Mouse (Mus musculus): ENCODE measurements at regions not wholly inside any gene's neighbourhood (a gene's known extent, or its start where the extent isn't known, plus 50 kb on each side); places are given as distances from the start of the nearest gene placed in this dataset.
"Not testable (repeated sequence)": the region's sequence is repeated elsewhere in the genome, so short reads cannot be mapped to it uniquely, and the experiment has no call there.

- no peak for DNase-seq (ENCODE audit: low read depth)
Observed at GRCm38 (mm10) chr8:15670722-15671121, 624.8 kb upstream of the BB014433 start.

GRCm38 (mm10) chr8:15670298-15670697 lies 624.4 kb upstream of the BB014433 start:
- DNase-seq (ENCODE audit: low read depth), result no peak

GRCm38 (mm10) chr8:15669515-15669914 lies 623.6 kb upstream of the BB014433 start:
- DNase-seq (ENCODE audit: low read depth), result no peak

- no peak for DNase-seq (ENCODE audit: low read depth)
Observed at GRCm38 (mm10) chr8:15660602-15661001, 614.7 kb upstream of the BB014433 start.

- DNase-seq (ENCODE audit: low read depth), result no peak
Observed at GRCm38 (mm10) chr8:15634769-15635366, 589.0 kb upstream of the BB014433 start.

GRCm38 (mm10) chr8:15628584-15628983 lies 582.7 kb upstream of the BB014433 start:
- no peak for DNase-seq (ENCODE audit: low read depth)

GRCm38 (mm10) chr8:15623602-15624392 lies 577.9 kb upstream of the BB014433 start:
- DNase-seq (ENCODE audit: low read depth), result not testable (repeated sequence)

- no peak for DNase-seq (ENCODE audit: low read depth)
Observed at GRCm38 (mm10) chr8:15610217-15610616, 564.3 kb upstream of the BB014433 start.

GRCm38 (mm10) chr8:15607598-15608215 lies 561.8 kb upstream of the BB014433 start:
- no peak for DNase-seq (ENCODE audit: low read depth)

- DNase-seq (ENCODE audit: low read depth), result no peak
Observed at GRCm38 (mm10) chr8:15601531-15601930, 555.7 kb upstream of the BB014433 start.

GRCm38 (mm10) chr8:15593106-15593505 lies 547.2 kb upstream of the BB014433 start:
- no peak for DNase-seq (ENCODE audit: low read depth)

- no peak for DNase-seq (ENCODE audit: low read depth)
Observed at GRCm38 (mm10) chr8:15583782-15584181, 537.9 kb upstream of the BB014433 start.

GRCm38 (mm10) chr8:15570091-15570490 lies 524.2 kb upstream of the BB014433 start:
- DNase-seq (ENCODE audit: low read depth), result no peak

GRCm38 (mm10) chr8:15567742-15568141 lies 521.9 kb upstream of the BB014433 start:
- no peak for DNase-seq (ENCODE audit: low read depth)

GRCm38 (mm10) chr8:15562310-15563296 lies 516.7 kb upstream of the BB014433 start:
- DNase-seq (ENCODE audit: low read depth), result no peak

- no peak for DNase-seq (ENCODE audit: low read depth)
Observed at GRCm38 (mm10) chr8:15532027-15532426, 486.1 kb upstream of the BB014433 start.

GRCm38 (mm10) chr8:15525461-15525860 lies 479.6 kb upstream of the BB014433 start:
- DNase-seq (ENCODE audit: low read depth), result no peak

GRCm38 (mm10) chr8:15519896-15520295 lies 474.0 kb upstream of the BB014433 start:
- DNase-seq (ENCODE audit: low read depth), result not testable (repeated sequence)

GRCm38 (mm10) chr8:15500973-15501372 lies 455.1 kb upstream of the BB014433 start:
- no peak for DNase-seq (ENCODE audit: low read depth)

GRCm38 (mm10) chr8:15497566-15497965 lies 451.7 kb upstream of the BB014433 start:
- no peak for DNase-seq (ENCODE audit: low read depth)

GRCm38 (mm10) chr8:15496248-15496647 lies 450.4 kb upstream of the BB014433 start:
- no peak for DNase-seq (ENCODE audit: low read depth)

- DNase-seq (ENCODE audit: low read depth), result no peak
Observed at GRCm38 (mm10) chr8:15490774-15491173, 444.9 kb upstream of the BB014433 start.

All from naive thymus-derived CD4-positive, alpha-beta T cell, adult 2 months (primary cell).